Mouse (Mus musculus): ENCODE measurements around the gene Reps2. TPM values are rescaled to one million over a fixed set of nuclear protein-coding genes. Genes with fewer than 3 reads are reported as not detected.

The Reps2 gene
- polyA plus RNA-seq, 1 experiment from 2014 or later, result 0.90 TPM

- Histone ChIP-seq H3K27me3 (ENCODE audit: insufficient read depth, low read length) (no peaks in the 10 kb centered on the region), H3K27ac (ENCODE audit: low read depth) (no peak overlapping the region), H3K9me3 (ENCODE audit: low read length) (no peaks in the 10 kb centered on the region), H3K9ac (replicated peaks) (no peak overlapping the region), H3K4me2 (ENCODE audit: low read depth, low read length) (no peak overlapping the region), H3K4me3 (ENCODE audit: low read depth, low read length) (no peak overlapping the region), H3K36me3 (replicated peaks; ENCODE audit: insufficient read depth, low read length) (no peaks in the 10 kb centered on the region), H3K4me1 (ENCODE audit: insufficient read depth) (no peaks in the 10 kb centered on the region)
- TF ChIP-seq EP300 (IDR thresholded peaks at IDR 0.05; ENCODE audit: low read depth), result no peak
- no peak for TF ChIP-seq CTCF (IDR thresholded peaks at IDR 0.05; ENCODE audit: low read depth)
- DNase-seq (no peak), ATAC-seq (no peak)
- 63% methylated on average over 8 of the region's 8 CpGs for WGBS (ENCODE audit: insufficient replicate concordance)
Observed at GRCm38 (mm10) chrX:162552383-162552782, 91.1 kb downstream of the Reps2 start.

- H3K36me3 ChIP-seq (replicated peaks; ENCODE audit: insufficient read depth, low read length), result no peaks in the 10 kb centered on the region
- no peak overlapping the region for H3K9ac ChIP-seq (replicated peaks)
- no peaks in the 10 kb centered on the region for H3K9me3 ChIP-seq (ENCODE audit: low read length)
- no peaks in the 10 kb centered on the region for H3K27me3 ChIP-seq (ENCODE audit: insufficient read depth, low read length)
- ATAC-seq (no peak), DNase-seq (no peak)
- no peaks in the 10 kb centered on the region for H3K4me1 ChIP-seq (ENCODE audit: insufficient read depth)
- H3K27ac ChIP-seq (ENCODE audit: low read depth), result no peak overlapping the region
- no peak overlapping the region for H3K4me2 ChIP-seq (ENCODE audit: low read depth, low read length)
- TF ChIP-seq CTCF (IDR thresholded peaks at IDR 0.05; ENCODE audit: low read depth), result no peak
- no peak for TF ChIP-seq EP300 (IDR thresholded peaks at IDR 0.05; ENCODE audit: low read depth)
- no peak overlapping the region for H3K4me3 ChIP-seq (ENCODE audit: low read depth, low read length)
Observed at GRCm38 (mm10) chrX:162545037-162545436, 98.4 kb downstream of the Reps2 start.

GRCm38 (mm10) chrX:162542576-162543227, 100.7 kb downstream of the Reps2 start:
- Histone ChIP-seq H3K4me1 (ENCODE audit: insufficient read depth) (no peaks in the 10 kb centered on the region), H3K9ac (replicated peaks) (no peak overlapping the region), H3K36me3 (replicated peaks; ENCODE audit: insufficient read depth, low read length) (no peaks in the 10 kb centered on the region), H3K27ac (ENCODE audit: low read depth) (no peak overlapping the region), H3K4me2 (ENCODE audit: low read depth, low read length) (no peak overlapping the region), H3K27me3 (ENCODE audit: insufficient read depth, low read length) (no peaks in the 10 kb centered on the region), H3K9me3 (ENCODE audit: low read length) (no peaks in the 10 kb centered on the region), H3K4me3 (ENCODE audit: low read depth, low read length) (no peak overlapping the region)
- DNase-seq (no peak), ATAC-seq (no peak)
- TF ChIP-seq EP300 (IDR thresholded peaks at IDR 0.05; ENCODE audit: low read depth) (no peak), CTCF (IDR thresholded peaks at IDR 0.05; ENCODE audit: low read depth) (no peak)
- 46% methylated on average over 1 of the region's 1 CpGs for WGBS (ENCODE audit: insufficient replicate concordance)

GRCm38 (mm10) chrX:162541961-162542360, 101.5 kb downstream of the Reps2 start:
- DNase-seq (no peak), ATAC-seq (no peak)
- WGBS (ENCODE audit: insufficient replicate concordance), result 71% methylated on average over 1 of the region's 1 CpGs
- Histone ChIP-seq H3K27ac (ENCODE audit: low read depth) (no peak overlapping the region), H3K4me1 (ENCODE audit: insufficient read depth) (no peaks in the 10 kb centered on the region), H3K4me2 (ENCODE audit: low read depth, low read length) (no peak overlapping the region), H3K9me3 (ENCODE audit: low read length) (no peaks in the 10 kb centered on the region), H3K9ac (replicated peaks) (no peak overlapping the region), H3K36me3 (replicated peaks; ENCODE audit: insufficient read depth, low read length) (no peaks in the 10 kb centered on the region), H3K4me3 (ENCODE audit: low read depth, low read length) (no peak overlapping the region), H3K27me3 (ENCODE audit: insufficient read depth, low read length) (no peaks in the 10 kb centered on the region)
- no peak for TF ChIP-seq EP300 (IDR thresholded peaks at IDR 0.05; ENCODE audit: low read depth)
- TF ChIP-seq CTCF (IDR thresholded peaks at IDR 0.05; ENCODE audit: low read depth), result no peak

GRCm38 (mm10) chrX:162531016-162531415, 112.4 kb downstream of the Reps2 start:
- 48% methylated on average over 2 of the region's 2 CpGs for WGBS (ENCODE audit: insufficient replicate concordance)
- Histone ChIP-seq H3K4me2 (ENCODE audit: low read depth, low read length) (no peak overlapping the region), H3K9me3 (ENCODE audit: low read length) (no peaks in the 10 kb centered on the region), H3K9ac (replicated peaks) (no peak overlapping the region), H3K4me3 (ENCODE audit: low read depth, low read length) (no peak overlapping the region), H3K27ac (ENCODE audit: low read depth) (no peak overlapping the region), H3K36me3 (replicated peaks; ENCODE audit: insufficient read depth, low read length) (no peaks in the 10 kb centered on the region), H3K4me1 (ENCODE audit: insufficient read depth) (no peaks in the 10 kb centered on the region), H3K27me3 (ENCODE audit: insufficient read depth, low read length) (no peaks in the 10 kb centered on the region)
- ATAC-seq, result no peak
- no peak for DNase-seq
- no peak for TF ChIP-seq CTCF (IDR thresholded peaks at IDR 0.05; ENCODE audit: low read depth)
- no peak for TF ChIP-seq EP300 (IDR thresholded peaks at IDR 0.05; ENCODE audit: low read depth)

GRCm38 (mm10) chrX:162527240-162527639, 116.2 kb downstream of the Reps2 start:
- Histone ChIP-seq H3K4me2 (ENCODE audit: low read depth, low read length) (no peak overlapping the region), H3K4me1 (ENCODE audit: insufficient read depth) (no peaks in the 10 kb centered on the region), H3K9me3 (ENCODE audit: low read length) (no peaks in the 10 kb centered on the region), H3K27ac (ENCODE audit: low read depth) (no peak overlapping the region), H3K36me3 (replicated peaks; ENCODE audit: insufficient read depth, low read length) (no peaks in the 10 kb centered on the region), H3K27me3 (ENCODE audit: insufficient read depth, low read length) (no peaks in the 10 kb centered on the region), H3K9ac (replicated peaks) (no peak overlapping the region), H3K4me3 (ENCODE audit: low read depth, low read length) (no peak overlapping the region)
- DNase-seq (peak; percentile 39), ATAC-seq (no peak)
- WGBS (ENCODE audit: insufficient replicate concordance), result 35% methylated on average over 2 of the region's 2 CpGs
- TF ChIP-seq CTCF (IDR thresholded peaks at IDR 0.05; ENCODE audit: low read depth) (peak; percentile 73), EP300 (IDR thresholded peaks at IDR 0.05; ENCODE audit: low read depth) (no peak)
